Comparison of ENCODE assay signal across 16 mouse cellular contexts in genomic region chr12:16868618-16869017, GRCm38 (mm10). TPM values are rescaled to one million over a fixed set of nuclear protein-coding genes. Genes with fewer than 3 reads are reported as not detected.
A peak's percentile ranks its signal among the peaks of the same experiment; 100 is the strongest.
DNase-seq lines count a peak whose midpoint lies in the region; ATAC-seq and TF ChIP-seq lines count a peak whose summit lies in the region.
"Had no signal": no experiment of that assay in that cellular context is flagged by ENCODE, and none has a peak within 500 bp of the region (broad histone marks: within the 10 kb centered on the region; RNA-seq: fewer than 3 reads in every experiment).

No protein-coding gene starts in this region.

- intact Hi-C loops in heart, postnatal 25 days (cut with DNase I): no loop called here

- no peak for TF ChIP-seq CTCF in lung, embryonic 14.5 days (IDR thresholded peaks at IDR 0.05; ENCODE audit: low read depth)
- TF ChIP-seq CTCF in embryonic fibroblast, embryonic 13.5 days (IDR thresholded peaks at IDR 0.05; ENCODE audit: borderline replicate concordance, insufficient read depth, low read length): no peak
- TF ChIP-seq CTCF in layer of hippocampus, adult 2 months (conservative IDR thresholded peaks at IDR 0.05): no peak

- no peaks in the 10 kb centered on the region for H3K9me3 ChIP-seq in heart, embryonic 13.5 days
- no peaks in the 10 kb centered on the region for H3K9me3 ChIP-seq in lung, embryonic 14.5 days (ENCODE audit: low read depth, low read length)
- H3K9me3 ChIP-seq: liver, embryonic 15.5 days; neural tube, embryonic 13.5 days had no signal

- no peak overlapping the region for H3K9ac ChIP-seq in heart, embryonic 13.5 days
- H3K9ac ChIP-seq in lung, embryonic 14.5 days: no peak overlapping the region
- H3K9ac ChIP-seq: liver, embryonic 15.5 days; neural tube, embryonic 13.5 days had no signal

- no peaks in the 10 kb centered on the region for H3K27me3 ChIP-seq in heart, embryonic 13.5 days (replicated peaks)
- H3K27me3 ChIP-seq in lung, embryonic 14.5 days (ENCODE audit: insufficient read depth, low read length): no peaks in the 10 kb centered on the region
- H3K27me3 ChIP-seq: liver, embryonic 15.5 days; neural tube, embryonic 13.5 days had no signal

- no peak for ATAC-seq in heart, embryonic 13.5 days (ENCODE audit: extremely low read depth, insufficient number of reproducible peaks, low FRiP score, low TSS enrichment)
- ATAC-seq in lung, embryonic 14.5 days (ENCODE audit: insufficient read depth): no peak
- ATAC-seq: hindbrain, embryonic 16.5 days; intestine, embryonic 16.5 days had no signal

- no peak for TF ChIP-seq POLR2A in embryonic fibroblast, embryonic 13.5 days (IDR thresholded peaks at IDR 0.05; ENCODE audit: low read depth, low read length)

- no peaks in the 10 kb centered on the region for H3K36me3 ChIP-seq in heart, embryonic 13.5 days
- H3K36me3 ChIP-seq in lung, embryonic 14.5 days (ENCODE audit: insufficient read depth): no peaks in the 10 kb centered on the region
- H3K36me3 ChIP-seq: liver, embryonic 15.5 days; neural tube, embryonic 13.5 days had no signal

- DNase-seq in heart, postnatal 25 days (ENCODE audit: low spot score): no peak
- no peak for DNase-seq in lung, embryonic 14.5 days
- DNase-seq in lung, postnatal 25 days (ENCODE audit: low spot score): no peak
- no peak for DNase-seq in layer of hippocampus, adult 2 months (ENCODE audit: low spot score in 2 of 2)
- DNase-seq: adrenal gland, adult 2 months; cerebellum, postnatal 10 days; midbrain, embryonic 14.5 days; right cerebral cortex, adult 18-20 months; thymus, postnatal 4 days had no signal

- 67% methylated on average over 6 of the region's 6 CpGs for WGBS in heart, embryonic 13.5 days
- 73% methylated on average over 6 of the region's 6 CpGs for WGBS in lung, embryonic 14.5 days

- peak overlapping the region; percentile 95 for H3K27ac ChIP-seq in heart, embryonic 13.5 days (replicated peaks)
- peak overlapping the region; percentile 97; the same call in 1 of the 2 replicates for H3K27ac ChIP-seq in lung, embryonic 14.5 days (ENCODE audit: low read depth)
- H3K27ac ChIP-seq in brown adipose tissue, adult 24 weeks (replicated peaks; ENCODE audit: low read depth, low read length): peak overlapping the region; percentile 14; the same call in 1 of the 2 replicates
- 0 out of 2 replicates have a peak overlapping the region, but pooled peaks have one; percentile 10 for H3K27ac ChIP-seq in embryonic fibroblast, embryonic 13.5 days (ENCODE audit: insufficient read depth, low read length)
- H3K27ac ChIP-seq in layer of hippocampus, adult 2 months: no peak overlapping the region
- H3K27ac ChIP-seq: liver, embryonic 15.5 days had no signal

- H3K4me3 ChIP-seq in heart, embryonic 13.5 days: no peak overlapping the region
- no peak overlapping the region for H3K4me3 ChIP-seq in lung, embryonic 14.5 days (ENCODE audit: low read depth, low read length)
- H3K4me3 ChIP-seq in brown adipose tissue, adult 24 weeks (ENCODE audit: insufficient read depth, low read depth, low read length): no peak overlapping the region
- no peak overlapping the region for H3K4me3 ChIP-seq in embryonic fibroblast, embryonic 13.5 days (ENCODE audit: insufficient read depth, low read length)
- no peak overlapping the region for H3K4me3 ChIP-seq in layer of hippocampus, adult 2 months
- H3K4me3 ChIP-seq: liver, embryonic 15.5 days; neural tube, embryonic 13.5 days had no signal

- H3K4me2 ChIP-seq in heart, embryonic 13.5 days: no peak overlapping the region
- H3K4me2 ChIP-seq in lung, embryonic 14.5 days: no peak overlapping the region
- H3K4me2 ChIP-seq: liver, embryonic 15.5 days; neural tube, embryonic 13.5 days had no signal

- peaks cover 76% of the 10 kb centered on the region for H3K4me1 ChIP-seq in heart, embryonic 13.5 days
- H3K4me1 ChIP-seq in lung, embryonic 14.5 days (ENCODE audit: insufficient read depth): peaks cover 30% of the 10 kb centered on the region
- peaks cover 35% of the 10 kb centered on the region for H3K4me1 ChIP-seq in brown adipose tissue, adult 24 weeks (ENCODE audit: control insufficient read depth, insufficient read depth, insufficient read length, low read length)
- peaks cover 37% of the 10 kb centered on the region for H3K4me1 ChIP-seq in embryonic fibroblast, embryonic 13.5 days (ENCODE audit: control insufficient read depth, insufficient read depth, low read length)

RNA-seq across cellular contexts. Expression of gene Rock2, which starts 26.1 kb away (rescaled TPM):
- polyA plus RNA-seq in heart, embryonic 13.5 days (2015; fragmentation: Nextera tagmentation; extraction: Ambion mirVana): 15.6 and 16.1 TPM in 2 replicates
- 10 to 100 TPM; 72.8 to 84.7 TPM for total RNA-seq in heart, postnatal 25 days (2021)
- polyA plus RNA-seq in lung, embryonic 14.5 days (2014; fragmentation: Nextera tagmentation; extraction: Ambion mirVana): 22.6 and 23.2 TPM in 2 replicates
- polyA plus RNA-seq in brown adipose tissue, adult 24 weeks (2012; ENCODE audit: insufficient read depth, insufficient read length, missing spikeins): 31.0 and 33.4 TPM in 2 replicates
- 168 and 255 TPM in 2 replicates for polyA plus RNA-seq in embryonic fibroblast, embryonic 13.5 days (2011; ENCODE audit: insufficient read length, low read depth, missing spikeins)
- 100 to 1,000 TPM; 131 to 133 TPM for total RNA-seq in layer of hippocampus, adult 2 months (2021)

RNA-seq across cellular contexts. Expression of gene E2f6, which starts 57.9 kb away (rescaled TPM):
- polyA plus RNA-seq in heart, embryonic 13.5 days (2015; fragmentation: Nextera tagmentation; extraction: Ambion mirVana): 43.6 and 50.8 TPM in 2 replicates
- total RNA-seq in heart, postnatal 25 days (2021): 10 to 100 TPM; 67.2 to 69.3 TPM
- 49.0 and 49.8 TPM in 2 replicates for polyA plus RNA-seq in lung, embryonic 14.5 days (2014; fragmentation: Nextera tagmentation; extraction: Ambion mirVana)
- polyA plus RNA-seq in brown adipose tissue, adult 24 weeks (2012; ENCODE audit: insufficient read depth, insufficient read length, missing spikeins): 30.8 and 34.9 TPM in 2 replicates
- polyA plus RNA-seq in embryonic fibroblast, embryonic 13.5 days (2011; ENCODE audit: insufficient read length, low read depth, missing spikeins): 46.5 and 56.5 TPM in 2 replicates
- 10 to 100 TPM; 28.3 to 32.7 TPM for total RNA-seq in layer of hippocampus, adult 2 months (2021)
